Mouse (Mus musculus) thymus, postnatal 4 days (tissue): ENCODE results near the gene Dlgap1.

Experiments
- DNase-seq: peaks from one replicate; pipeline ENCODE4 v3.0.0; 2021

Dlgap1 gene

DNA sequence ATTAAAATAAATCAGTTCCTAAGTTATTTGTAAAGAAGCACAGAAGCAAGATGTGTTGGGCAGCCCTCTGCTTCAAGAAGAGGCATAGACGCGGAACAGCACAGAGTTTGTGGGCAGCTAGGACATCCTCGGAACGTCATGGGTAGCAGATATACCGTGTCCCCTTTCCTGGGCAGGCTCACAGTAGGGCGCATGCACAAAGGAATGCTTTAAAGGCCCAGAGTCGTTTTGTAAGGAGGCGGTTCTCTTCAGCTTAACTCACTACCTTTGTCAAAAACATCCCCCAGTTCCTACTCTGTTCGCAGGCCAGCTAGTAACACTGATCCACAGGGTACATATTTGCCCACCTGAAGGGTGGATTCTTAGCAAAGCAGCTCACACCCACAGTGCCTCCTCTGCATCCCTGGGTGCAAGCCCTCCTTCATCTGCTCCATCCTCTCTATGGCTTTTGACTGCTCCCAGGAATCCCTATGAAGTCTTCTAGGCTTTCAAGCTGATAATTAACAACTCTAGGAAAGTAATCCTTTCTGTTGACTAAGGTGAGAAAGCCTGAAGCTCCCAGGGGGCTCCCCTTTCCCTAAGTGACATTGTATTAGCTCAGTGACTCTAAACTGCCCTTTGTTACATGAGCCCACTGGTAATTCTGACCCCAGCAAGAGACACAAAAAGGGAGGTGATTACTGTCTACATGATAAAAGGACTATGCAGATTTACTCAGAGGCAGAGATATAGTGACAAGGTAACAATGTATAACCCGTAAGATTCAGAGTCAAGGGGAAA lies 803.4 kb downstream of the Dlgap1 start:
- DNase-seq, result no peak

- no peak for DNase-seq
Observed at GRCm38 (mm10) chr17:70779770-70780169, 810.9 kb downstream of the Dlgap1 start.

GRCm38 (mm10) chr17:70780726-70781689 lies 812.1 kb downstream of the Dlgap1 start:
- no peak for DNase-seq

GRCm38 (mm10) chr17:70783273-70783672 lies 814.4 kb downstream of the Dlgap1 start:
- DNase-seq, result no peak

DNA sequence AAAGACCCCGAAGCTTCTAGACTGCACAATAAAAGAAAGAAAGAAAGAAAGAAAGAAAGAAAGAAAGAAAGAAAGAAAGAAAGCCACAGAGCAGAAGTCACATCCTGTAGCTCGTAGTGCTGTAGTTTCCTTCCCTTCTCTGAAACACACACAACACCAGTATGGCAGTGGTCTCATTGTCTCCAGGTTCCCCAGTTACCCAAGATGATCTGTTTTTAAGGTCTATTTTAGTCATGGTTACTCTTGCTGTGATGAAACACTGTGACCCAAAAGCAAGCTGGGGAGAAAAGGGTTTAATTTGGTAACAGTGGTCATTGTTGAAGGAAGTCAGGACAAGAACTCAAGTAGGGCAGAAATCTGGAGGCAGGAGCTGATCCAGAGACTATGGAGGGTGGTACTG lies 818.5 kb downstream of the Dlgap1 start:
- no peak for DNase-seq

- no peak for DNase-seq
Observed at GRCm38 (mm10) chr17:70790801-70791200, 821.9 kb downstream of the Dlgap1 start.

GRCm38 (mm10) chr17:70791596-70792275 lies 822.9 kb downstream of the Dlgap1 start:
- no peak for DNase-seq

DNA sequence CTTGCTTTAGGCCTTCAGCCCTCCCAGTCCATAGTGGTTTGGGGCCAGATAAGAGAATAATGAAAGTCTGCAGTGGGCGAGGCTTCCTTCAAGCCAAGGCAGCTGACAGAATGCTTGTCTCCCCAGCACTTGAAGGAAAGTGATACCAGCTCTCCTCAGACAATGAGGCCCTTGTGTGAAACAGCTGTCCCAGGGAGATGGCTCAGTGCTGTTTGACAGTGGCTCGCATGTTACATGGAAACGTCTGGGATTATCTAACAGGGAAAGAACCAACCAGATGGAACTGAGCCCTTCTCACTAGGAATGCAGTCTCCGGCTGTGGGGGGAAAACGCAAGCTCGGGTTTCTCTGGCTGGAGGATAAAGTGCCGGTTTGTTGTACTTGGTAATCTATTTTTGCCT lies 825.4 kb downstream of the Dlgap1 start:
- no peak for DNase-seq

GRCm38 (mm10) chr17:70794722-70795121 lies 825.8 kb downstream of the Dlgap1 start:
- no peak for DNase-seq

DNA sequence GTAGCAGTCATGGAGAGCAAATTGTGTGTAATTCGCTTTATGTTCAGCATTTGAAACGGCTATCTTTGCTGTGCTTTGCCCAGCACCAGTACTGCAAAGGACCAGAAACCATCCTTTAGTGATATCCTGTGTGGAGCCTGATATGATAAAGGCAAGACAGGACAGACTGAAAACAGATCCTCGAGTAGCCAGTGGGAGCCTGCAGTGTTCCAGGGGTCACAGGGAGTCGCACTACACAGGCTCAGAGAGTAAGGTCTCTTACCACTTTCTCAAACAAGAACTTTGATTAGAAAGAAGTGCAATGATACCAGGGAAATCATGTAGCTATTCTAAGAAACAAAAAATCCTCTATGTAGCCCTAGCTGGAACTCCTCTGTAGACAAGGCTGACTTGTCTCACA lies 826.3 kb downstream of the Dlgap1 start:
- no peak for DNase-seq

DNA sequence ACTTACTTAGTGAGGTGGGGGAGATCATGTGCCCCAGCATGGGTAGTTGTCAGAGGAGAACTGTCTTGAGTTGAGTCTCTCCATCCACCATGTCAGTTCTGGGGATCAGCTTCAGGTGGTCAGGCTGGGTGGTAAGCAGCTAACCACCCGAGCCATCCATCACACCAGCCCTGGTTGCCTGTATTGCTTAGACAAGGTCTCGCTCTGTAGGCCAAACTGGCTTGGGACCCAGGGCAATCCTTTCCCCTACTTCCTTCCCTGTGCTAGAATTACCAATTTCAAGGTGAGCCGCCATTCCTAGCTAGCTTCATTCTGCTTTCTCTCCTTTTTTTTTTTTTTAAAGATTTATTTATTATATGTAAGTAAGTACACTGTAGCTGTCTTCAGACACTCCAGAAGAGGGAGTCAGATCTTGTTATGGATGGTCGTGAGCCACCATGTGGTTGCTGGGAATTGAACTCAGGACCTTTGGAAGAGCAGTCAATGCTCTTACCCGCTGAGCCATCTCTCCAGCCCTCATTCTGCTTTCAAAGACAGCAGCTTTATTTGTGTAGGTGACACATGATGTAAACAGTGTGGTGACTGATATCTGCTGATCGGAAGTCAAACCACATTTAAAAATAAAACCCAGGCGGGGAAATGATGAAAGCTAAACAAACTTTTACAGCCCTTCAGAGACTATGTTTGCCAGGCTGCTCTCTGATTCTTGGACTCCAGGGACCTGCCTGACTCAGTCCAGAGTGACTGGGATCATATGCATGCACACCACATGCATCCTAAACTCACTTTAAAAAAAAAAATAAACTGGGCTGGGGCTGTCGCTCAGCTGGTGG lies 828.3 kb downstream of the Dlgap1 start:
- no peak for DNase-seq

DNA sequence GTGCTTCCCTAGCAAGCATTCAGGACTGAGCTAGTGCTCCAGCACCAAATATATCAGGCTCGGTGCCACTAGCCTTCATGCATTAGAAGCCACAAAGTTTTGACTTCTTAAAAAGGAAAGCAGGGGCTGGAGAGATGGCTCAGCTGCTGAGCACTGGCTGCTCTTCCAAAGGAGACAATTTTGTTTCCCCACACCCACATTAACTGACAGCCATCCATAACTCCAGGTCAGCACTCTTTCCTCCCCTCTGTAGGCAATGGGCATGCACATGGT lies 828.8 kb downstream of the Dlgap1 start:
- DNase-seq, result no peak

DNA sequence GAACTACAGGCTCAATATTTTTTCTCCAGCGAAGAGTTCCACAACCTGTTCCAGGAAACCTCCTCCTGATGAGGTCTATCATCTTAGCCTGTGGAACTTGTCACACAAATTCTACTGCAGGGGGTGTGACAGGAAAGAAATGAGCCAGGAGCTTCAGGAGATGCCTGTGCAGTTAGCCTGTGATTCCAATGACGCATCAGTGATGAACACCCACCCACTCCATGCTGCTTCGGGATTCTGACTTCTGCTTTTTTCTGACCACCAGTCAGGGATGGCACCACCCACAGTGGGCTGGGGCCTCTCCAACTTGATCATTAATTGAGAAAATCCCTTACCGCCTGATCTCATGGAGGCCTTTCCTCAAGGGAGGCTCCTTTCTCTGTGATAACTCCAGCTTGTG lies 830.4 kb downstream of the Dlgap1 start:
- DNase-seq, result no peak

- DNase-seq, result no peak
Observed at GRCm38 (mm10) chr17:70802022-70802421, 833.1 kb downstream of the Dlgap1 start.

DNA sequence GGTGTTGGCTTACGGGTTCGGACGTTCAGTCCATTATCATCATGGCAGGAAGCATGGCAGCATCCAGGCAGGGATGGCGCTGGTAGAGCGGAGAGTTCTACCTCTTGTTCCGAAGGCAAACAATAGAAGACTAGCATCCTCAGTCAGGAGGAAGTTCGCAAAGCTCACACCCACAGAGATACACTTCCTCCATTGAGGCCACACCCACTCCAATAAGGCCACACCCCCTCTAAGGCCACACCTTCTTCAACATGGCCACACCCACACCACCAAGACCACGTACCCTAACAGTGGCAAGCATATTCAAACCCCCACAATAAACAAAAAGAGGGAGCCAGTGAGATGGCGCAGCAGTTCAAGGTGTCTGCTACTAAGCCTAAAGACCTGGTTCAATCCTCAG lies 837.0 kb downstream of the Dlgap1 start:
- DNase-seq, result no peak

DNA sequence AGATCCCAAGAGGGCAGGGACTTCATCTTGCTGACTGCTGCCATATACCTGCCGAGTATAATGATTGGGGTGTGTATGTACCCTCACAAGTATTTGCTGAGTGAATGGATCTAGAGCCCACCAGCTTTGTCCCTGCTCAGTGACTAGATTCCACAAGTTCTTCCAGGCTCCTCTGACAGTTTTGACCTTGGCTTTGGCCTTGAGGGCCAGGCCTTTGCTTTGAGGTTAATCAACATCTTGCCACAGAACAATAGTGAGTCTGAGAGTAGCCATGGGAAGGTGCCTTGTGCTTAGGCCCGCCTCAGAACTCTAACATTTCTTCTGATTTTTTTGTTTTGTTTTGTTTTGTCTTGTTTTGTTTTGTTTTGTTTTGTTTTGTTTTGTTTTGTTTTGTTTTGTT lies 837.7 kb downstream of the Dlgap1 start:
- DNase-seq, result no peak

- no peak for DNase-seq
Observed at GRCm38 (mm10) chr17:70807885-70808284, 839.0 kb downstream of the Dlgap1 start.

DNA sequence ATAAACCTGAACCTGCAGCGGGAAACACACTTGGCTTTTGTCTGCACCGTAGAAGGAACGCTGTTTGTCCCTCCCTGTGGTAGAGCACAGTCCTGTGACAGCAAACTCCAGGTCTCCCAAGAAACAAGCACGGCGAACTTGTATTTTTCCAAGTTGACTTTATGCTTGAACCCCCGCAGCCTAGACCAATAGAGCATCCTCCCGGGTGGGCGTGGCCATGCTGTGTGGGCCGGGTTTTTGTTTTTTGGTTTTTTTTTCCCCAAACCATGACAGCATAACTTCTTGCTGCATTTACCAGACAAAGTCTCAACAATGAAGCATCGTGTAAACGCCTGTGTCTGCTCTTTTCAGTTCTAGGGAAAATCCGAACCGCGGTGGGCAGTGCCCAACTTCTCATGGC lies 840.0 kb downstream of the Dlgap1 start:
- DNase-seq, result no peak

- no peak for DNase-seq
Observed at GRCm38 (mm10) chr17:70809776-70810175, 840.9 kb downstream of the Dlgap1 start.

- no peak for DNase-seq
Observed at GRCm38 (mm10) chr17:70810795-70811194, 841.9 kb downstream of the Dlgap1 start.

DNA sequence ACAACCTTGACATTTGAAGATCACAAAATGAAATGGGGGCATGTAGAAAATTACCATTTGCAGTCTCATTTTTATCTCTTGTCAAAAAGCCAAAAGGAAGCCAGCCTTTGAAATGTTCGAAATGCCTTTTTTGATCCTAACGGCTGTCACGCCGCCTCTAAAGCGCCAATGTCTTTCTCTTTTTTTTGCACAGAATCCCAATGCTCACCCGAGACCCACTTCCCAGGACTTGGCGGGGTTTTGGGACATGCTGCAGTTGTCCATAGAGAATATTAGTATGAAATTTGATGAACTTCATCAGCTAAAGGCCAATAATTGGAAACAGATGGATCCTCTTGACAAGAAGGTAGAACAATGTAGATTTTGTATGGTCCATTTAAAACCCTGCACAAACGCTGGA lies 846.1 kb downstream of the Dlgap1 start:
- no peak for DNase-seq

DNA sequence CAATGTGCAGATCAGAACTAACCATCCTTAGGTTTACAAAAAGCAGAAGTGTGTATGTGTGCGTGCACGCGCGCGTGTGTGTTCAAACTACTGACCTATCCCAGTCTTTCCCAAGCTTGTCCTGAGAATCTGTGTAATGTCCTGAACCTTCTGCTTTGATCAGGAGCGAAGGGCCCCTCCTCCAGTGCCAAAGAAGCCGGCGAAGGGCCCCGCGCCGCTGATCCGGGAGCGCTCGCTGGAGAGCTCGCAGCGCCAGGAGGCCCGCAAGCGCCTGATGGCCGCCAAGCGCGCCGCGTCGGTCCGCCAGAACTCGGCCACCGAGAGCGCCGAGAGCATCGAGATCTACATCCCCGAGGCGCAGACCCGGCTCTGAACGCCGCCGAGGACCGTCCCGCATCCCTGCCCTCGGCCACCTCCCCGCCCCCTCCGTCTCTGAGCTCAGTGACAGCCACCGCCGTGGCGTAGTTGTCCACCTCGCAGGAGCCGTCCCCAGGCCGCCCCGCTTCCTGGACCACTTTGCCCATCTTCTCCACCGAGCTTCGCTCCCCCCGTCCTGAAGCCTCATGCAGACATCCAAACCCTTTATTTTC lies 849.1 kb downstream of the Dlgap1 start:
- no peak for DNase-seq
